Mouse (Mus musculus) heart, adult 2 months (tissue): ENCODE data around the gene Fhl3.
A peak's percentile ranks its signal among the peaks of the same experiment; 100 is the strongest.

Experiments
- CTCF ChIP-seq: fragments of 200-600 bp; IDR thresholded peaks from 2 replicates; pipeline ENCODE4 v1.8.1; 2022; ENCODE audit warnings: antibody characterized with exemption, mild to moderate bottlenecking, moderate library complexity
- POLR2A ChIP-seq: fragments of 200-500 bp; IDR thresholded peaks from 2 replicates; pipeline ENCODE4 v1.6.1; 2011; ENCODE audit warnings: mild to moderate bottlenecking, low read depth, low read length, control low read depth; ENCODE audit not compliant: insufficient read depth

DNA sequence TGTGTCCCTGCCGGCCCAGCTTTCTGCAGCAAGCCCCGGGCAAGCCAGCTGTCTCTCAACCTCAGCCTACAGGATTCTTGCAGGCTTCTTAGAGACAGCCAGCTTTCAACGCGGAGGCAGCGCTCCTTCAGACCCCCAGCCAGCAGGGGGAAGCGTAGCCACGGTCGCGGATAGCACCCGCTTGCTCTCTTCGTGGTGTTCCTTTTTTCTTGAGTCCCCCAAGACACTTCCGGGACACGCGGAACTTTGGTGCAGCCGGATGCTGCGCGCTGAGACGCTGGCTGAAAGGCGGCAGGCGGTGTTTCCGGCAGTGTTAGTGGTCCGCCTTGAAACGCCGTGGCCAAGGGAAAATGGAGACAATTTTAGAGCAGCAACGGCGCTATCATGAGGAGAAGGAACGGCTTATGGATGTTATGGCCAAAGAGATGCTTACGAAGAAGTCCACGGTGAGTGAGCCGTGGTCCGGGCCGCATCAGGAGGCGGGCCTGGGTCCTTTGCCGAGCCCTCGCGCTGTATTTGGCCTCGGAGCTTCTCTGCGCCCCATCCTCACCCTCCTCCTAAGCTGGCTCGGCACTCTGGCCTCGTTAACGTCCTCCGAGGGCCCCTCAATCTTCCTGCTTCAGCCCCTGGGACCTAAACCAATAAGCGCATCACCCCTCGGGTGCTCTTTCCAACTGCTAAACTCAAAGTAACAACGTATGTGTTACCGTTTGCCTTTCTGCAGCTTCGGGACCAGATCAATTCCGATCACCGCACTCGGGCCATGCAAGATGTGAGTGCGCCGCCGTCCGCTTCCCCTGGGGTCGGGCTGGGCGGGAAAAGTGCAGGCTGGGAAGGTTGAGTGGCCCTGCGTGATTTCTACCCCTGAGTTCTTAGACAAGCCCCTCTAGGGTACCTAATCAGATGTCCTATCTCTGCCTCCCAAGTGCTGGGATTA is 14.3 kb downstream of the Fhl3 start, which contains the start of gene Sf3a3:
- TF ChIP-seq CTCF: peak; percentile 95
- peak; percentile 75 for TF ChIP-seq POLR2A
